Mouse (Mus musculus) cerebellum, adult 2 months (tissue): Measurements from ENCODE around the gene Pik3cd.

Source experiments
- CTCF ChIP-seq: fragments of 200-500 bp; IDR thresholded peaks from 2 replicates; pipeline ENCODE4 v1.5.1; 2011; ENCODE audit warnings: low read depth, mild to moderate bottlenecking, control low read depth, low read length, moderate library complexity, borderline replicate concordance; ENCODE audit not compliant: insufficient read depth
- POLR2A ChIP-seq: fragments of 200-500 bp; IDR thresholded peaks from 2 replicates; pipeline ENCODE4 v1.6.1; 2011; ENCODE audit warnings: low read length, control low read depth, borderline replicate concordance; ENCODE audit not compliant: insufficient read depth

- TF ChIP-seq CTCF, result no peak
- no peak for TF ChIP-seq POLR2A
These were observed at the start of gene Pik3cd for GRCm38 (mm10) chr4:149702210-149702979.
